Mouse (Mus musculus) frontal cortex, postnatal 10 days (tissue): ENCODE results near the gene Cd2bp2.
A peak's percentile ranks its signal among the peaks of the same experiment; 100 is the strongest.

Source experiments
- DNase-seq, 2 experiments: peaks; one replicate each; pipeline ENCODE4 v3.0.0; 2022; ENCODE audit warnings: low spot score in 2 of 2, mixed read lengths in 1 of 2

Gene Cd2bp2

DNA sequence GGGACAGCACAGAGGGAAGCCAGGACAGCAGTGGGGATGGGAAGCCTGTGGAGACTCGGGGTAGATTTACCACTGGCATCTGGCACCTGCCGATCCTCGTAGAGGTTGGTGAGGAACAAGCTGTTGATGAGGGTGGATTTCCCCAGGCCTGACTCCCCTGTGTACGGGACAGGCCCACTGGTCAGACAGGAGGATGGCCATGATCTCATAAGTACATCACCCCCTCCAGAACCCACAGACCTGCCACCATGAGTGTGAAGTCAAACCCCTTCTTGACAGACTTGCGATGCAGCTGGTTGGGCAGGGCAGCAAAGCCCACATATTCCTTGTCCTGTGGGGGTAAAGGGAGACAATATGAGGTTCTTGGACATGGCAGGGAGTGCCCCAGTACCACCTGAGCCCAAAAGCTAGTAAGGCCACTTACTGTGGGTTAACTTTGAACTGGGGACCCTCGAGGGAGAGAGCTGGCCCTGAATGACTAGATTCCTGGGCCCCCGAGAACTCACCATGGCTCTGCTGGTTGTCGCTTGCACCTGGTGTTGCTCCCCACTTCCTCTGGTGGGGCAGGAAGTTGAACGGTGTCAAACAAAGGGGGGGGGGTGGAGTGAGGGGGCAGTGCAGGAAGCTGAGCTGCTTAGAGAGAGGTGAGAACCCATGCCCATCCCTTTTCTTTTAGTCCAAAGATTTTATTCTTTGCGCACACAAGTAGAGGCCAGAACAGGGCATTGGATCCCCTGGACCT is 22.2 kb upstream of the Cd2bp2 start:
- DNase-seq: no peak

DNA sequence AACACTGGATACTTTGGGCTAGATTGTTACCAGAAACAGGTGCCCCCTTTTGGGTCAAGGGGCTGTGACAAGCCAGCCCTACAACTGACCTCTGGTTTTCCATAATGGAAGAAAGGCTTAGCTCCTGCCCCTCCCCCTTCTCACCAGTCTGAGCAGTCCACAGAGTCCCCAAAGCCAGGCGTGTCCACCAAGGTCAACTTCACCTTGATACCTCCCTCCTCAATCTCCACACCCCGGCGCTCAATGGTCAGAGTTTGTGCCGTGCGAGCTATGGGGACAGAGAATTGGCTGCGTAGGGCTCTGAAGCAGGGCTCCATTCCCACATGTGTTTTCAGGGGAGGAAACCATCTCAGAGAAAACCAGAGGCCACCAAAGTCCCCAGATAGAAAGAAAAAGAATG is 21.6 kb upstream of the Cd2bp2 start:
- DNase-seq: no peak

DNA sequence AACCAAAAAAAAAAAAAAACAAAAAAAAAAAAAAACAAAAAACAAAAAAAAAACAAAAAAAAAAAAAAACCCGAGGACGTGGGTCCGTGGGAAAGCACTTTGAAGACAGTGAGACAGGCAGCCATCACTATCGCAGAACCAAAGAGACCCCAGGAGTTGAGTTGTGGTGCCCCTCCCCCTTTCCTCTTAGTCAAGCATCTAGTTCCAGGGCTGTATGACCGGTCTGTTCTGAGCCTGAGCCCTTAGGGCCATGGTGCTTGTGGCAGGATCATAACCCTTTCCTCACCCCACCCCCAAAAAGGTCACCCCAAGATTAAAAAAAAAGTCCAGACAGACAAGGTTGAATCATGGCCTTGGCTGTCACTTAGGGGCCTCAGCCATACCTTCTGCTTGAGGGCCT is 20.5 kb upstream of the Cd2bp2 start:
- no peak for DNase-seq

DNA sequence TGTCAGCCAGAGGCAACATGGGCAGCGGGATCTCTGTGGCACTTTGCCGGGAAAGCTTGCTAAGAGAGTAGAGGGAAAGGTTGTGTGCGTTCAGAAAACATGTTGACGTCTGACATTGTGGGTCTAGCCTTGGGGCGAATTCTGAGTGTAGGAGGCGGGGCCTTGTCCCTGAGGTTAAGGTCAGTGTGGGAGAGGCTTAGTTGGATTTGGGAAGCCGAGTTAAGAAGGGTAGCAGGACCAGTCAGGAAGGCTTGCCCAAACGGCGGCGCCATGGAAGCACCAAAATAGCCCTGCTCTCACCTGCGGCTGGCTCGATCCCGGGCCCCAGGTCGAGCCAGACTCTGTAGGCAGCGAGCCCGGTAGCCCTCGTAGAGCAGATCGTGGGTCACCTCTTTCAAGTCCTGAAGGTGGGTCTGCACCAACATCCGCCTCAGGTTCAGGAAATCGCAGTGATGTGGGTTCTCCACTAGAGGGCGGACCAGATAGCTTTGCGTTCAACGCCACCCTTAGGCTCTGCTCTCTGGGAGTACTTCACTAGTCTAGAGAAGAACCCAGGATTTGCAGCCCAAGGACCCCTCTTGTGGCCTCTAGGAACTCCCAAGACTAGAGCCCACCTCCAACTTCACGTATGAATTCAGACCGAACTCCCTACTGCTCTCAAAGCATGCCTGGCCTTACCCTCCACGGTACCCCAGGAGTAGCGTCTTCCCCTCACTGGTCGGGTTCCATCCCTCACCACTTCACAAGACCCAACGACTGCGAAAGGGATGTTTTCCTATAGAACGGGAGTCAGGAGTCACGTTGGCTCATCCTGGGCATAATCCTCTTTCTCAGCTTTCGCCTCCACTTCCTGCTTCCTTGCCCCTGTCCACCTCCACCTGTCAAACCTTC is 19.4 kb upstream of the Cd2bp2 start:
- peak in 1 of 2 experiments; percentile 40 for DNase-seq

DNA sequence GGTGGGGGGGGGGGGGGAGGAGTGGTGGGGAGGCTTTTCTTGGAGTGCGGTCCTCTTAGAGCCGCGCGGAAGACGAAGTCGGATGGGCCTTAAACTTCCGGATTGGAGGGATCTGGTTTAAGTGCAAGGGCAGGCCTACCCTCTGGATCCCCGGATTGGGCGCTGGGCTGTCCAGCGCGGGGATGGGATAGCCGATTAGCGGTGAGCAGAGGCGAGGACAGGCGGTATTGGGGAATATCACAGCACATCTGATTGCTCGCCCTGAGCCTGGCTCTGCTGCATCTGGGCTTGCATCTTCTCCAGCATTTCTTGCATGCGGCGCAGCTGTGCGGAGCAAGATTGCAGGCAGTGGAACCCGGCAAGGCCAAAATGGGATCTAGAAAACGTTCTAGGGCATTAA is 18.7 kb upstream of the Cd2bp2 start:
- no peak for DNase-seq

GRCm38 (mm10) chr7:127213930-127214329 is 18.1 kb upstream of the Cd2bp2 start:
- DNase-seq: no peak

DNA sequence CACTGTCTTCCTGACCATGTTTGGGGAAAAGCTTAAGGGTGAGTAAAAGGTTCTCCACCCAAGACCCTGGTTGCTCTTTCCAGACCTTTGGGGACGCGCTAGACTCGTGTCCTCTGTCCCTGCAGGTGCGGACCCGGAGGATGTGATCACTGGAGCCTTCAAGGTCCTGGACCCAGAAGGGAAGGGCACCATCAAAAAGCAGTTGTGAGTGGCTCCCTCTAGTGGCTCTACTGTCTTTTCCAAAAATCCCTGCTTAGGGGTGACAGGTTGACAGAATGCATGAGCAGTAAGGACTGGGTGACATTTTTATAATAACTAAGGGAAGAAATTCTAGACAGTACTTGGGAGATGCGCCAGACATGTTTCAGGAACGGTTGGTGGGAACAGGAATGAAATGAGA is 17.6 kb upstream of the Cd2bp2 start:
- DNase-seq: peak in 1 of 2 experiments; percentile 13

DNA sequence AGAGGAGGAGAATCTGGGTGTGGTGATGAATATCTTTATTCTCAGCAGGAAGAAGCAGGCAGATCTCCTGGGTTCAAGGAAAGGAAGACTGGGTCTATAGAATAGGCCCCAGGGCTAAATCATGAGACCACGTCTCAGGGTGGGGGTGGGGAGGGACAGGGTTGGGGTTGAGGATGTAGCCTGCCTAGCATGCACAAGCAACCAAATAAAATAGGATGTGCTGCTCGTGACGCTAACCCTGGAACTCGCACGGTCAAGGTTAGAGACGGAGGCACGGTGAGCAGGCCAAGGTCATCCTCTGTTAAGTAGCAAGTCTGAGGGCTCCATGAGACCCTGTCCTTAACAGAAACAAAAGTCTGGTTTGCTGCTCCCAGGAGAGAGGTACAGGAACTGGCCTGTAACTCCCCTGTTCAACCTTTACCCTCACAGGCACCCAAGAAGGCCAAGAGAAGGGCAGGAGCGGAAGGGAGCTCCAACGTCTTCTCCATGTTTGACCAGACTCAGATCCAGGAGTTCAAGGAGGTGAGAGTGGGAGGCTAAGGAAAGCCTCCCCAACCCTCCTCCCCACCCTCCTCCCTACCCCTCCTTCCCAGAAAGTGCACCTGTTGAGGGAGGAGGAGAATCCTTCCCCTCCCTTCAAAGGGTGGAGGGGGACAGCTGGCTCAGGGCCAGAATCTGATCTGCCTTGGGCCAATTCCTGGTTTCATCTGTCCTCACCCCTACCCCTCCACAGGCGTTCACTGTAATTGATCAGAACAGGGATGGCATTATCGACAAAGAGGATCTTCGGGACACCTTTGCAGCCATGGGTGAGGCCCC is 16.8 kb upstream of the Cd2bp2 start:
- DNase-seq: no peak

GRCm38 (mm10) chr7:127211014-127211745 is 15.3 kb upstream of the Cd2bp2 start:
- DNase-seq: no peak

DNA sequence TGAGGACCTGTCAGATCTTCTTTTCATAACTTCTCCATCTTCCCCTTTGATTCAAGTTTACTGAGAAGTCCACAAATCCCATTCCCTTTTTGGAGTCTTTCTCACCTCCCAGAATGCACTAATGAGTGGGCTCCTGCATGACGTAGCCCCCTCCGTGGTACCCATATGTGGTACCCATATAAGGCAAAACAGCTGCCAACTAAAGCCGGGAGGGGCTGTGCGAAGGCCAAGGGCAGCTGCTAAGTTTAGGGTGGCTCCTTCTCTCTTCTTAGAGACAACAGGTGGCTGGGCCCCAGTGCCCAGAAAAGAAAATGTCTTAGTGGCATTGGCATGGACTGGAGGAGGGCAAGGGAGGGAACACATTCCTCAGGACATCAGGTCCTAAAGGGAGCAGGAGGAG is 14.4 kb upstream of the Cd2bp2 start:
- DNase-seq: peak in 1 of 2 experiments; percentile 17

- no peak for DNase-seq
Measured at GRCm38 (mm10) chr7:127209851-127210250, 14.0 kb upstream of the Cd2bp2 start.

- peak; percentile 90 to 97 for DNase-seq
Measured at GRCm38 (mm10) chr7:127208553-127209438, 12.9 kb upstream of the Cd2bp2 start, which contains the start of gene Mylpf. Gene Mylpf, plus strand, starts transcription at chr7:127208890.

GRCm38 (mm10) chr7:127208295-127208552 is 12.4 kb upstream of the Cd2bp2 start, which contains the start of gene Tbc1d10b:
Gene Tbc1d10b, minus strand, starts transcription at chr7:127208468.
- DNase-seq: no peak

GRCm38 (mm10) chr7:127207374-127208294 is 11.8 kb upstream of the Cd2bp2 start:
- peak; percentile 34 to 58 for DNase-seq

- no peak for DNase-seq
Measured at GRCm38 (mm10) chr7:127206606-127207005, 10.8 kb upstream of the Cd2bp2 start.

GRCm38 (mm10) chr7:127196484-127196883 is 634 bp upstream of the Cd2bp2 start:
- no peak for DNase-seq

- no peak for DNase-seq
Measured at GRCm38 (mm10) chr7:127194633-127195029, 1.2 kb downstream of the Cd2bp2 start.

- no peak for DNase-seq
Measured at GRCm38 (mm10) chr7:127194011-127194632, 1.7 kb downstream of the Cd2bp2 start.

GRCm38 (mm10) chr7:127192989-127193388 is 2.9 kb downstream of the Cd2bp2 start:
- no peak for DNase-seq
